Mouse (Mus musculus): Measurements from ENCODE around the gene Fap.

The Fap gene

DNA sequence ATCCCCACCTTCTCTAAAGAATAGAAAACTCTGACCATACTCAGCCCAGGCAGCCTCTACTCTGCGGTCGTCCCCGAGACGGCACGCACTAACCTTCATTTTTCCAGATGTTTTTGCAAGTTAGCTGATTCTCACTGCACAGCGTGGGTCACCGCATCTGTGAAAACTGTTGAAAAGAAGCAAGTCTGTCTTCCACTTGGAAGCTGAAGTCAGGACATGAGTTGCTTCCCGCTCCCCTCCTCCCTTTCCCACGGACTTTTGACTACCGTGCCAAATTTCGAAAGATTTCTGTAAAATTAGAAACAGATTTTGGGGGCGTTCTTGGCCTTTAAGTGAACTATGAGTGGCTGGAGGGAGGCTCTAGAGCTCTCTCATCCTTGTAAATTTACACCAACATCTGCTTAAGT lies at the start of gene Fap:
Gene Fap (minus strand): TSS at position 323 of the 407 bp plus-strand sequence.
- peak; percentile 7 for DNase-seq (ENCODE audit: low spot score)

- no peak for DNase-seq (ENCODE audit: low spot score)
These were observed 49.2 kb upstream of the Fap start for GRCm38 (mm10) chr2:62623024-62623441.

DNA sequence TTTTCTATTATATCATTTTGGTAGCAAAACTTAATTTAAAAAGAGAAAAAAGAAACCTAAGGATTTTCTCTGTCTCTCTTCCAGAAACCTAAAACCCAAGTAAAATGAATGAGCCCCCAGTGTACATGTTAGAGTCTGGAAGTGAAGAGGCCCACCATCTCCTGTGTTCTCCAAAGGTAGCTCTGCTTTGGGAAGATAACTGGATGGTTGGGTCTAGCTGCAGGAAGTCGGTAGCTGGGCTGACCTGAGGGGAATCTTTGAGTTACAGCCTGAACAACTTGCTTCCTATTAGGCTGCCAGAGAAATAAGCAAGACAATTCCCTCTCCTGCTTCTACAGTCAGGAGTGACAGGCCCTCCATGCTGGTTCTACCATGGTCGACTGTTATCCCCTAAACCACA lies 45.8 kb upstream of the Fap start:
- no peak for DNase-seq (ENCODE audit: low spot score)

- DNase-seq (ENCODE audit: low spot score) = no peak
These were observed 45.1 kb upstream of the Fap start for GRCm38 (mm10) chr2:62618934-62619341.

GRCm38 (mm10) chr2:62613133-62613532 lies 39.3 kb upstream of the Fap start:
- no peak for DNase-seq (ENCODE audit: low spot score)

- DNase-seq (ENCODE audit: low spot score) = no peak
These were observed 32.3 kb upstream of the Fap start for GRCm38 (mm10) chr2:62606205-62606604.

DNA sequence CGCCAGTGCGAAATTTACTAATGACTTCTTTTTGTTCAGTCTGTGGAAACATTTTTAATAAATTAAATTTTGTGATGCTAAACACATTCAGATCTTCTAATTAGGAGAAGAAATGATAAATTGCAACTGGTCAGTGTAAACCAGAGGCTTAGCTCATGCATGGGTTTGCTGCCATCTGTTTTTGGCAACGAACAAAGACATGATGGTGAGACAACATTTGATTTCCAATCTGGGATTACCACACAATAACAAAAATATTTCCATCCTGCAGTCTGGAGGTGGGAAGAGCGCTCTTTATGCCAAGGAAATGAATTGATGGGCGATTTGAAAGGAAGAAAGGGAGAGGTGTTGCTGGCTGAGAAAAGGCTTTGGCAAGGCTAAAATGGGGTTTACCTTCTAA lies 29.7 kb upstream of the Fap start:
- DNase-seq (ENCODE audit: low spot score) = no peak

- DNase-seq (ENCODE audit: low spot score) = no peak
These were observed 22.7 kb upstream of the Fap start for GRCm38 (mm10) chr2:62596586-62596985.

DNA sequence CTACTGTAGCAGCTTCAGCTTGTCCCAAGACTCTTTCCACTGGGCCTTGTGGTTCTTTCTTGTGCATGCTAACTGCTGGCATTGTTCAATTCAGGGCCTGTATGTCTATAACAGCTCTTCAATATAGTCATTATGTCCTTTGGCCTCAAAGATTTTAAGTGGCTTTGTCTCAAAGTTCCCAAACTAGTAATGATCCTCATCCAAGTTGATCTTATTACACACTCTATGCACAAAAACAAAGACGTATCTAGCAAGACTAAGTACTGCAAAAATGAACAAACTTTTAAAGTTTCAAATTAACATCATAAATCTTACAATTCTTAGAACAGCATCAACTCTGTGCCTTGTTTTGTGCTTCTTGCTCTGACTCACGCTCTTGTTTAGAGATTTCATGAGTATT lies 20.6 kb upstream of the Fap start:
- no peak for DNase-seq (ENCODE audit: low spot score)

- DNase-seq (ENCODE audit: low spot score) = no peak
These were observed 17.7 kb upstream of the Fap start for GRCm38 (mm10) chr2:62591555-62591954.

GRCm38 (mm10) chr2:62589333-62589732 lies 15.5 kb upstream of the Fap start:
- no peak for DNase-seq (ENCODE audit: low spot score)

GRCm38 (mm10) chr2:62585769-62586168 lies 11.9 kb upstream of the Fap start:
- no peak for DNase-seq (ENCODE audit: low spot score)

DNA sequence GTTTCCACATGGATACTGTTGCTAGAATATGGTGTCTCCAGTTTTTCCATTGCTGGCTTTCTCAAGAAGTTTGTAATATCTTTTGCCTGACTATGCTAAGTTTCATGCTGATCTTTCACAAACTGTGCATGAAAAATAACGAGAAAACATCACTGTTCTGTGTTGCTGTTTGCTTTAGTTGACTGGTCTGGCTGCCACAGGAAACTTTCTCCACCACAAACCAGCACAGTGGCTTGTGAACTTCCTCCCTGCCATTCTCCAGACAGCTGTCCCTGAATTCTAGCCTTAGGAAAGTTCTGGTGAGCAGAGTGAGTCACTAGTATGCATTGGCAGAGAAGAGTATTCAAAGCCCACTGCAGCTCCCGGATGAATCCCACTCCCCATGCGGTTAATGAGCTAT lies 1.1 kb upstream of the Fap start:
- DNase-seq (ENCODE audit: low spot score) = no peak

DNA sequence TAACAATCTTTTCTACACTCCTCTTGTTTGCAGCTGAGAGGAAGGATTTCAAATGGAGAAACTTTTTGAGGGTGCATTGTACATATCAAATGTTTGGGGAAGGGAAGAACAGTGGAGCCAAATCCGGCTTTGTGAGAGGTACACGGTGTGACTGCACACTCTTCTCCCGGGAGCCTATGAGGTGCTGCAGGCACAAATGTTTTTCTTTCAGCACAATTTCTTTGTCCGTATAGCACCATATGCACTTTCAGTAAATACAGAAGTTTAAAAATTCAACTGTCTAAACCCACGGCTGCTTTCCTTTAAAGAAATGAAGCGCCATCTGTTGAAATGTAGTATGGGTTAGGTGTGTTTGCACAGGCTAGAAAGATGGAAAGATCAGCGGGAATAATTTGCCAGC lies 375 bp upstream of the Fap start:
- DNase-seq (ENCODE audit: low spot score) = no peak

- no peak for DNase-seq (ENCODE audit: low spot score)
These were observed 649 bp downstream of the Fap start for GRCm38 (mm10) chr2:62573099-62573752.

DNA sequence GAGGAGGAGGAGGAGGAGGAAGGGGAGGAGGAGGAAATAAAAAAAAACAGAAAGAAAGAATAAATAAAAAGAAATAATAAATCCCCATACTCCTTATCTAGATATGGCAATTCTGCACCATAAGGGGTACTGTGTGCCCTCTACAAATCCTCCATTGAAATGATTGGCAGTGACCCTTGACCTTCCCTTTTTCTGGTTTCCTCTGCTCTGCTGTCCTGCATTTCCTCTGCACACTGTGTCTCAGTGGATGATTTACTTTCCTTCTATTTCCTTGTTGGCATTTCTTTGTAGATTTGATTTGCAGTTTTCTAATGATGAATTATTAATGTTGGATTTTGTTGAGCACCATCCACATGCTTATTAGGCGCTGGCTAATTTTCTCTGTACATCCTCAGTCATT lies 9.2 kb downstream of the Fap start:
- DNase-seq (ENCODE audit: low spot score) = no peak

DNA sequence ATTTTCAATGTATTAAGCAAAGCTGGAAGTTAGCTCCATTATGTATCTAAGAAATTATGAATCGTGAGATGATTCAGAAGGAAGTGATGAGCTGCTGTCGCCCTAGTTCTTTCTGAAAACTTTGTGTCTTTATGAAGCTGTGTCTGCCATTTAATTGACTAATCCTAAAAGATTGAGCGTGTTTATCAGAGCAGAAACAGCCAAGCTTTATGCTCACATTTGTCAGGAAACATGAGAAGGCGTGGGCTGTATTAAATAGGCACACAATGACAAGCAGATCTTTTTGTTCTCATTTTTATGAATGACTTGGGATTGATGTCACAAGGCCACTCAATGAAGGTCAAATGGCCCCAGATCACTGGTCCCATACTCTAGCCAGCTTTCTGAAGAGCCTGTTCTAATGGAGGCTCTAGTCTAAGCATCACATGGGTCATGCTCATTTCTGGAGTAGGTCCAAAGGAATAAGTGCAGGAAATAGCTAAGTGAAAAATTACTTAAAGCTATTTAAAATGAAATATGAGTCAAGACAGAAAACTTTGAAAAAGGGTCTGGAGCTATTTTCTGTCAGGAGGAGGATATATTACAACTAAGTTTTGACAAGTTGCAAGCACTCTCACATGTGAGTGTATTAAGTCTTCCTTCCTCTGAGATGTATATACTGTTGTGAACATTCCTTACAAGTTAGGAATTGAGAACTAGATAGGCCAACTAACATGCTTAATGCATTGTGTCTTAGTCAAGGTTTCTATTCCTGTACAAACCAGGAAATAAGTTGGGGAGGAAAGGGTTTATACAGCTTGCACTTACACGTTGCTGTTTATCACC lies 11.0 kb downstream of the Fap start:
- DNase-seq (ENCODE audit: low spot score) = no peak

GRCm38 (mm10) chr2:62557417-62557816 lies 16.5 kb downstream of the Fap start:
- DNase-seq (ENCODE audit: low spot score) = no peak

- no peak for DNase-seq (ENCODE audit: low spot score)
These were observed 17.5 kb downstream of the Fap start for GRCm38 (mm10) chr2:62556349-62556748.

GRCm38 (mm10) chr2:62549659-62550058 lies 24.2 kb downstream of the Fap start:
- no peak for DNase-seq (ENCODE audit: low spot score)

DNA sequence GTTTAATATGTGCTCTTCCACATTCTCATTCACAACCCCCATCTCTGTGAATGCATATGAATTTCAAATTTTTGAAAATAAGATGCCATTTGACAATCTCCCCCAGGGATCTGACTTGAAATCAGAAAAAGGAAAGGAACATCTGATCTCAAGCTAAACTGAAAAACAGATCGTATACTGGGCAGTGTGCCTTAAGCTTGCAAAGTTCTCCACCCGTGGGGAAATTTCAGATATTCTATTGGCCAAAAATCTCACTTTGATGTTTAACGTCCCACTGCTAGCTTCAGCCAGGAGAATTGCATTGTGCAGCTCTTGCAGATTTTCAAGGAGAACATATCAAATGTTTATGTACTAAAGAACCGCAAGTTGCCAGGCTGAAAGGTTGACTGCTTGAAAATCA lies 24.7 kb downstream of the Fap start:
- no peak for DNase-seq (ENCODE audit: low spot score)

GRCm38 (mm10) chr2:62548104-62548503 lies 25.8 kb downstream of the Fap start:
- DNase-seq (ENCODE audit: low spot score) = no peak

DNA sequence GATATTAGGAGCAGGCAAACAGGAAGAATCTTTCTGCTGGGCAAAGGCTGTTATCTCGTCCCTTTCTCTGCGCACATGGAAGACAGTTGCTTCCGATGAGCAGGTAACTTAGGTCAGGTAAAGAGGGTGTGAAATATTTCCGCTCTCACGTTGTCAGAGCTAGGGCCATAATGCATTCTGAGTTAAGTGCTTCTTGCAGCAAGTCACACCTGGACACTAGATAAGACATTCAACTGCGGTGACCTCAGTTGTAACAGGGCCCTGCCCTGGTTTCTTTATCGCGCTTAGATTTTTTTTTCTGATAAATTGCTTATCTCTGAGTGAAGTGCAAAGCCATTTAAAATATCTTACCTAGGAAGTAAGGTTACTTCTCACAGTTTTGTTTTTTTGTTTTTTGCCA lies 38.4 kb downstream of the Fap start:
- no peak for DNase-seq (ENCODE audit: low spot score)

- no peak for DNase-seq (ENCODE audit: low spot score)
These were observed 42.8 kb downstream of the Fap start for GRCm38 (mm10) chr2:62531065-62531464.

Data from ovary, postnatal 14 days (tissue).